Mouse (Mus musculus) cerebellum, postnatal 10 days (tissue): ENCODE measurements at regions not wholly inside any gene's neighbourhood (a gene's known extent, or its start where the extent isn't known, plus 50 kb on each side); places are given as distances from the start of the nearest gene placed in this dataset.

Experiments used
- DNase-seq, 2 experiments: peaks; one replicate each; pipeline ENCODE4 v3.0.0; 2021; ENCODE audit warnings: mixed read lengths in 2 of 2

- no peak for DNase-seq
Observed at GRCm38 (mm10) chr9:12492890-12493618, 752.6 kb downstream of the Jrkl start.

GRCm38 (mm10) chr9:12457810-12458209, 787.8 kb downstream of the Jrkl start:
- no peak for DNase-seq

GRCm38 (mm10) chr9:12456695-12457094, 788.9 kb downstream of the Jrkl start:
- no peak for DNase-seq

- no peak for DNase-seq
Observed at GRCm38 (mm10) chr9:12434171-12434570, 811.5 kb downstream of the Jrkl start.

GRCm38 (mm10) chr9:12421906-12422305, 823.7 kb downstream of the Jrkl start:
- DNase-seq: no peak

GRCm38 (mm10) chr9:12408500-12408899, 837.1 kb downstream of the Jrkl start:
- DNase-seq: no peak

- DNase-seq: peak; percentile 20 to 27
Observed at GRCm38 (mm10) chr9:12404185-12404584, 841.4 kb downstream of the Jrkl start.

GRCm38 (mm10) chr9:12395648-12396047, 850.0 kb downstream of the Jrkl start:
- DNase-seq: no peak

GRCm38 (mm10) chr9:12380732-12381645, 864.6 kb downstream of the Jrkl start:
- DNase-seq: peak; percentile 33 to 46

GRCm38 (mm10) chr9:12380029-12380428, 865.6 kb downstream of the Jrkl start:
- no peak for DNase-seq

GRCm38 (mm10) chr9:12344296-12344695, 901.3 kb downstream of the Jrkl start:
- DNase-seq: no peak

- DNase-seq: peak in 1 of 2 experiments; percentile 2
Observed at GRCm38 (mm10) chr9:12341453-12341852, 904.2 kb downstream of the Jrkl start.

- no peak for DNase-seq
Observed at GRCm38 (mm10) chr9:12313517-12314075, 932.0 kb downstream of the Jrkl start.

- DNase-seq: no peak
Observed at GRCm38 (mm10) chr9:12313027-12313426, 932.6 kb downstream of the Jrkl start.
